Mouse (Mus musculus) kidney, embryonic 15.5 days (tissue): ENCODE data around the gene Ivd. TPM values are rescaled to one million over a fixed set of nuclear protein-coding genes. Genes with fewer than 3 reads are reported as not detected.
A peak's percentile ranks its signal among the peaks of the same experiment; 100 is the strongest.

ENCODE experiments used
- ATAC-seq: fragments of 200-750 bp; cut with Nextera tagmentation; replicated peaks from 2 replicates; pipeline ENCODE4 v1.8.0; 2017; ENCODE audit warnings: moderate TSS enrichment; ENCODE audit not compliant: low FRiP score
- H3K27ac ChIP-seq: fragments of 300-500 bp; sonication (generic); 2 replicates; pipeline ENCODE4 v1.5.1; 2015; ENCODE audit warnings: mild to moderate bottlenecking, inconsistent platforms
- H3K27me3 ChIP-seq: fragments of 300-500 bp; sonication (generic); 2 replicates; pipeline ENCODE4 v1.6.1; 2015; ENCODE audit warnings: inconsistent platforms
- H3K36me3 ChIP-seq: fragments of 300-500 bp; sonication (generic); 2 replicates; pipeline ENCODE4 v1.6.1; 2015; ENCODE audit warnings: inconsistent platforms
- H3K4me1 ChIP-seq: fragments of 300-500 bp; sonication (generic); 2 replicates; pipeline ENCODE4 v1.6.1; 2015; ENCODE audit warnings: inconsistent platforms
- H3K4me2 ChIP-seq: fragments of 300-500 bp; sonication (generic); 2 replicates; pipeline ENCODE4 v1.6.1; 2015; ENCODE audit warnings: moderate library complexity, mild to moderate bottlenecking, inconsistent platforms
- H3K4me3 ChIP-seq: fragments of 300-500 bp; sonication (generic); replicated peaks from 2 replicates; pipeline ENCODE4 v1.5.1; 2015; ENCODE audit warnings: mild to moderate bottlenecking, inconsistent platforms
- H3K9ac ChIP-seq: fragments of 300-500 bp; sonication (generic); 2 replicates; pipeline ENCODE4 v1.6.1; 2015; ENCODE audit warnings: mild to moderate bottlenecking, inconsistent platforms
- H3K9me3 ChIP-seq: fragments of 300-500 bp; sonication (generic); replicated peaks from 2 replicates; pipeline ENCODE4 v1.6.1; 2016; ENCODE audit warnings: inconsistent platforms
- WGBS: fragments of 180-500 bp; shearing (Covaris S2); methylation state at CpG from one replicate; pipeline ENCODE4 v1.1.7; 2015; ENCODE audit warnings: mixed read lengths; 5-methylcytosine and 5-hydroxymethylcytosine counted together
- polyA plus RNA-seq: library from polyadenylated mRNA; unstranded; fragments of >200 nt; fragmentation: Nextera tagmentation; extraction: Ambion mirVana; gene quantifications from 2 replicates; pipeline ENCODE4 v1.2.1, GENCODE M21; 2015

The Ivd gene
- polyA plus RNA-seq, 1 experiment from 2014 or later = 82.8 TPM

GRCm38 (mm10) chr2:118914685-118915084, 52.9 kb downstream of the Ivd start:
- H3K4me3 ChIP-seq = no peak overlapping the region
- WGBS = 63% methylated on average over 8 of the region's 8 CpGs
- H3K9ac ChIP-seq = no peak overlapping the region
- H3K27me3 ChIP-seq = no peaks in the 10 kb centered on the region
- no peak overlapping the region for H3K27ac ChIP-seq
- no peak for ATAC-seq
- H3K4me1 ChIP-seq = peaks cover 24% of the 10 kb centered on the region
- H3K4me2 ChIP-seq = no peak overlapping the region
- peaks cover 21% of the 10 kb centered on the region for H3K36me3 ChIP-seq
- H3K9me3 ChIP-seq = no peaks in the 10 kb centered on the region

- Histone ChIP-seq H3K4me2 (no peak overlapping the region), H3K4me1 (peaks cover 15% of the 10 kb centered on the region), H3K36me3 (peaks cover 38% of the 10 kb centered on the region), H3K27me3 (no peaks in the 10 kb centered on the region), H3K4me3 (no peak overlapping the region), H3K27ac (no peak overlapping the region), H3K9ac (no peak overlapping the region), H3K9me3 (no peaks in the 10 kb centered on the region)
- no peak for ATAC-seq
- WGBS = 89% methylated on average over 17 of the region's 17 CpGs
Measured at GRCm38 (mm10) chr2:118916436-118916835, 54.7 kb downstream of the Ivd start.

GRCm38 (mm10) chr2:118918543-118918942, 56.8 kb downstream of the Ivd start:
- peaks cover 7% of the 10 kb centered on the region for H3K4me1 ChIP-seq
- 47% methylated on average over 1 of the region's 1 CpGs for WGBS
- H3K27me3 ChIP-seq = no peaks in the 10 kb centered on the region
- no peak overlapping the region for H3K4me2 ChIP-seq
- H3K9me3 ChIP-seq = no peaks in the 10 kb centered on the region
- peaks cover 58% of the 10 kb centered on the region for H3K36me3 ChIP-seq
- no peak overlapping the region for H3K27ac ChIP-seq
- ATAC-seq = no peak
- no peak overlapping the region for H3K4me3 ChIP-seq
- no peak overlapping the region for H3K9ac ChIP-seq

GRCm38 (mm10) chr2:118920428-118920827, 58.7 kb downstream of the Ivd start:
- H3K27me3 ChIP-seq = no peaks in the 10 kb centered on the region
- H3K27ac ChIP-seq = no peak overlapping the region
- peaks cover under 1% of the 10 kb centered on the region for H3K4me1 ChIP-seq
- H3K36me3 ChIP-seq = peaks cover 60% of the 10 kb centered on the region
- no peak overlapping the region for H3K9ac ChIP-seq
- no peak overlapping the region for H3K4me2 ChIP-seq
- 60% methylated on average over 3 of the region's 3 CpGs for WGBS
- H3K4me3 ChIP-seq = no peak overlapping the region
- no peaks in the 10 kb centered on the region for H3K9me3 ChIP-seq
- no peak for ATAC-seq

- H3K27ac ChIP-seq = peak overlapping the region; percentile 66; the same call in 1 of the 2 replicates
- H3K36me3 ChIP-seq = peaks cover 28% of the 10 kb centered on the region
- H3K9me3 ChIP-seq = no peaks in the 10 kb centered on the region
- H3K9ac ChIP-seq = peak overlapping the region; percentile 78
- H3K4me2 ChIP-seq = peak overlapping the region; percentile 96
- ATAC-seq = peak; percentile 70
- no peaks in the 10 kb centered on the region for H3K27me3 ChIP-seq
- H3K4me3 ChIP-seq = peak overlapping the region; percentile 75
- 0% methylated on average over 6 of the region's 6 CpGs for WGBS
- H3K4me1 ChIP-seq = peaks cover 33% of the 10 kb centered on the region
Measured at GRCm38 (mm10) chr2:118925952-118926351, 64.2 kb downstream of the Ivd start.

- WGBS = under 1% methylated on average over 39 of the region's 47 CpGs
- H3K4me3 ChIP-seq = peak within 1 kb of the TSS; percentile 75
Measured at GRCm38 (mm10) chr2:118926361-118926997, 64.7 kb downstream of the Ivd start, which contains the start of gene Chst14. Gene Chst14, plus strand, starts transcription at chr2:118926496.

GRCm38 (mm10) chr2:118926998-118927739, 65.4 kb downstream of the Ivd start:
- no peak for ATAC-seq
- Histone ChIP-seq H3K9ac (peak overlapping the region; percentile 78), H3K36me3 (peaks cover 16% of the 10 kb centered on the region), H3K4me1 (peaks cover 33% of the 10 kb centered on the region), H3K27ac (peak overlapping the region; percentile 66), H3K27me3 (no peaks in the 10 kb centered on the region), H3K4me3 (peak overlapping the region; percentile 75), H3K4me2 (peak overlapping the region; percentile 96), H3K9me3 (no peaks in the 10 kb centered on the region)
- 33% methylated on average over 31 of the region's 31 CpGs for WGBS

More at GRCm38 (mm10) chr2:118926361-118926997, 64.7 kb downstream of the Ivd start, which contains the start of gene Chst14:
- H3K4me1 ChIP-seq = peaks cover 33% of the 10 kb centered on the region
- peak within 1 kb of the TSS; percentile 66 for H3K27ac ChIP-seq
- peaks cover 22% of the 10 kb centered on the region for H3K36me3 ChIP-seq
- peak within 1 kb of the TSS; percentile 78 for H3K9ac ChIP-seq
- H3K9me3 ChIP-seq = no peaks in the 10 kb centered on the region
- peak within 1 kb of the TSS; percentile 96 for H3K4me2 ChIP-seq
- peak; percentile 96 for ATAC-seq
- no peaks in the 10 kb centered on the region for H3K27me3 ChIP-seq

Other genes starting within 250 kb of the Ivd start
- 0.84 and 1.3 TPM in 2 replicates for gene Pak6, start 198.7 kb upstream of the Ivd start, polyA plus RNA-seq
- 0.28 and 0.39 TPM in 2 replicates for gene Ankrd63, start 158.0 kb upstream of the Ivd start, polyA plus RNA-seq
- 1.5 and 1.9 TPM in 2 replicates for gene Plcb2, start 133.5 kb upstream of the Ivd start, polyA plus RNA-seq
- gene Inafm2, start 116.2 kb upstream of the Ivd start, polyA plus RNA-seq = 14.0 and 15.6 TPM in 2 replicates
- 1.0 and 1.2 TPM in 2 replicates for gene Ccdc9b, start 99.3 kb upstream of the Ivd start, polyA plus RNA-seq
- gene Phgr1, start 89.2 kb upstream of the Ivd start, polyA plus RNA-seq = 1.1 TPM in 1 of 2 replicates, not detected in the other
- gene Disp2, start 82.2 kb upstream of the Ivd start, polyA plus RNA-seq = 0.40 and 2.1 TPM in 2 replicates
- 120 and 124 TPM in 2 replicates for gene Knstrn, start 48.0 kb upstream of the Ivd start, polyA plus RNA-seq
- 3.8 and 4.4 TPM in 2 replicates for gene Bahd1, start 38.4 kb downstream of the Ivd start, polyA plus RNA-seq
- 25.9 and 28.4 TPM in 2 replicates for gene Chst14, start 64.5 kb downstream of the Ivd start, polyA plus RNA-seq
- 21.8 and 23.3 TPM in 2 replicates for gene Ccdc32, start 167.4 kb downstream of the Ivd start, polyA plus RNA-seq
- 4.2 and 4.8 TPM in 2 replicates for gene Rpusd2, start 172.8 kb downstream of the Ivd start, polyA plus RNA-seq
- gene Knl1, start 185.2 kb downstream of the Ivd start, polyA plus RNA-seq = 52.4 and 53.7 TPM in 2 replicates